ENCODE assay signal across 8 mouse cellular contexts in the genomic region with DNA sequence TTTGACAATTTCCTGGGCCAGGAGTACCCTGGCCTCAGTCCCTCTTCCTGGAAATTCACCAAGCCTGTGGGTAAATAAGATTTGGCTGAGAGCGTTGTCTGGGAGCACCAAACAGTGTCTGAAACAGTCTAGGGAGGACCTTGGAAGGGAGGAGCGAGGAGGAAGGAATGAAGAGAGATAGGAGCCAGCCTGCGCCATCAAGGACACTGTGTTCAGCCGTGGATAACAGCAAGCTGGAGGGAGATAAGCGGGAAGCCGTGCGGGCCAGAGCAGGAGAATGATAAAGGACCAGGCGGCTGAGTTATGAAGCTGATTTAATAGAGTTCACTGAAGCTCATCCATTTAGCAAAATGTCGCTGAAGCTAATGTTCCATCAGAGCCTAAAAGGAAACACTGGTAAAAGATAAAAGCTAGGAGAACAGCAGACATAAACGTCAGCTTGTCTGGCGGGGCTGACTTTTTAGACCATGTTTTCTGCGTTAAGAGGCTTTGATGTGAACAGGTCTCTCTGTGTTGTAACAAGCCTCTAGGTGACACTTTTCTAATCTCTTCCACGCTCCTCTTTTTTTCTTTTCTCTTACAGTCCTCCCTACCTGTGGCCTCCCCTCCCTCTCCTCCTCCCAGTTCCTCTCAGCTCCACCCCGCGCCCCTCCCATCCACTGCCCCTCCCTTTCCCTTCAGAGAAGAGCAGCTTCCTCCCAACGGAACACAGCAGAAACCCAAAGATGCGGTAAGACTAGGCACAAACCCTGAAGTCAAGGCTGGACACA. TPM values are rescaled to one million over a fixed set of nuclear protein-coding genes. Genes with fewer than 3 reads are reported as not detected.
A peak's percentile ranks its signal among the peaks of the same experiment; 100 is the strongest.
DNase-seq lines count a peak whose midpoint lies in the region; ATAC-seq and TF ChIP-seq lines count a peak whose summit lies in the region.

No protein-coding gene starts in this region.

- ATAC-seq in intestine, embryonic 16.5 days, result peak; percentile 79
- peak; percentile 89 for ATAC-seq in liver, postnatal 0 days
- ATAC-seq in neural tube, embryonic 15.5 days (ENCODE audit: low FRiP score), result no peak

- no peaks in the 10 kb centered on the region for H3K36me3 ChIP-seq in intestine, embryonic 16.5 days (ENCODE audit: control insufficient read depth, insufficient read depth, low read length)
- H3K36me3 ChIP-seq in liver, postnatal 0 days (replicated peaks; ENCODE audit: insufficient read depth, low read length), result no peaks in the 10 kb centered on the region
- no peaks in the 10 kb centered on the region for H3K36me3 ChIP-seq in neural tube, embryonic 15.5 days

- 12% methylated on average over 17 of the region's 17 CpGs for whole genome bisulfite sequencing in intestine, embryonic 16.5 days
- 12% methylated on average over 17 of the region's 17 CpGs for WGBS in liver, postnatal 0 days (ENCODE audit: insufficient replicate concordance)
- 21% methylated on average over 17 of the region's 17 CpGs for WGBS in neural tube, embryonic 15.5 days

- H3K4me2 ChIP-seq in intestine, embryonic 16.5 days (ENCODE audit: low read depth, low read length), result peak overlapping the region; percentile 64
- peak overlapping the region; percentile 77 for H3K4me2 ChIP-seq in liver, postnatal 0 days (ENCODE audit: low read depth, low read length)
- peak overlapping the region; percentile 60 for H3K4me2 ChIP-seq in neural tube, embryonic 15.5 days

- H3K4me3 ChIP-seq in gastrocnemius, adult 2 months, result peak overlapping the region; percentile 63
- H3K4me3 ChIP-seq in intestine, embryonic 16.5 days (ENCODE audit: low read length), result peak overlapping the region; percentile 38
- H3K4me3 ChIP-seq in liver, postnatal 0 days (ENCODE audit: low read depth, low read length), result peak overlapping the region; percentile 41
- H3K4me3 ChIP-seq in neural tube, embryonic 15.5 days (replicated peaks), result peak overlapping the region; percentile 25

- H3K27me3 ChIP-seq in intestine, embryonic 16.5 days (replicated peaks; ENCODE audit: control insufficient read depth, insufficient read depth, low read length), result no peaks in the 10 kb centered on the region
- H3K27me3 ChIP-seq in liver, postnatal 0 days (ENCODE audit: insufficient read depth, low read length), result no peaks in the 10 kb centered on the region
- H3K27me3 ChIP-seq in neural tube, embryonic 15.5 days (replicated peaks), result no peaks in the 10 kb centered on the region

- peaks cover 5% of the 10 kb centered on the region; the same call in 1 of the 2 replicates for H3K4me1 ChIP-seq in intestine, embryonic 16.5 days (ENCODE audit: control insufficient read depth, insufficient read depth, low read length)
- H3K4me1 ChIP-seq in liver, postnatal 0 days (ENCODE audit: insufficient read depth), result peaks cover 19% of the 10 kb centered on the region
- H3K4me1 ChIP-seq in neural tube, embryonic 15.5 days, result peaks cover 23% of the 10 kb centered on the region

- H3K9ac ChIP-seq in intestine, embryonic 16.5 days (ENCODE audit: low read depth, low read length), result peak overlapping the region; percentile 38; the same call in 1 of the 2 replicates
- 0 out of 2 replicates have a peak overlapping the region, but pooled peaks have one; percentile 21 for H3K9ac ChIP-seq in liver, postnatal 0 days (replicated peaks)
- no peak overlapping the region for H3K9ac ChIP-seq in neural tube, embryonic 15.5 days (replicated peaks)

- intact Hi-C loops in gastrocnemius, adult 2 months (cut with DNase I), result no loop called here
- intact Hi-C loops in gastrocnemius, postnatal 36 days (cut with DNase I), result no loop called here

- no peak for TF ChIP-seq CTCF in gastrocnemius, adult 2 months (IDR thresholded peaks at IDR 0.05)
- no peak for TF ChIP-seq CTCF in liver, postnatal 0 days (IDR thresholded peaks at IDR 0.05; ENCODE audit: low read depth)

- H3K9me3 ChIP-seq in intestine, embryonic 16.5 days (ENCODE audit: control insufficient read depth, low read length), result no peaks in the 10 kb centered on the region
- H3K9me3 ChIP-seq in liver, postnatal 0 days (ENCODE audit: low read length), result no peaks in the 10 kb centered on the region
- no peaks in the 10 kb centered on the region for H3K9me3 ChIP-seq in neural tube, embryonic 15.5 days (replicated peaks)

- TF ChIP-seq EP300 in liver, postnatal 0 days (IDR thresholded peaks at IDR 0.05; ENCODE audit: low read depth), result peak; percentile 90

- DNase-seq in gastrocnemius, adult 2 months, result peak; percentile 39
- no peak for DNase-seq in gastrocnemius, postnatal 36 days
- peak; percentile 60 for DNase-seq in cerebellum, adult 8-10 months
- DNase-seq in heart, adult 11 months, result peak; percentile 97
- peak; percentile 68 for DNase-seq in liver, postnatal 0 days
- DNase-seq in layer of hippocampus, adult 9-10 months (ENCODE audit: low spot score), result no peak

- H3K27ac ChIP-seq in gastrocnemius, adult 2 months, result peak overlapping the region; percentile 48
- no peak overlapping the region for H3K27ac ChIP-seq in intestine, embryonic 16.5 days (ENCODE audit: low read length)
- peak overlapping the region; percentile 48; the same call in 1 of the 2 replicates for H3K27ac ChIP-seq in liver, postnatal 0 days (ENCODE audit: low read depth)
- peak overlapping the region; percentile 37 for H3K27ac ChIP-seq in neural tube, embryonic 15.5 days (replicated peaks)

RNA-seq across cellular contexts. Expression of gene Map3k9, which starts 26.0 kb away (rescaled TPM):
- total RNA-seq in gastrocnemius, adult 2 months (2021), result under 1 TPM; 0.08 to 0.10 TPM
- under 1 TPM; 0.07 to 0.10 TPM for total RNA-seq in gastrocnemius, postnatal 36 days (2021)
- 1.4 TPM in 2 replicates for polyA plus RNA-seq in intestine, embryonic 16.5 days (2015; fragmentation: Nextera tagmentation; extraction: Ambion mirVana)
- 0.19 and 0.27 TPM in 2 replicates for polyA plus RNA-seq in liver, postnatal 0 days (2015; fragmentation: Nextera tagmentation; extraction: Ambion mirVana)
- 10.2 and 11.5 TPM in 2 replicates for polyA plus RNA-seq in neural tube, embryonic 15.5 days (2015; fragmentation: Nextera tagmentation; extraction: Ambion mirVana)

RNA-seq across cellular contexts. Expression of gene Pcnx, which starts 52.9 kb away (rescaled TPM):
- total RNA-seq in gastrocnemius, adult 2 months (2021), result 10 to 100 TPM; 50.3 to 51.3 TPM
- total RNA-seq in gastrocnemius, postnatal 36 days (2021), result 10 to 100 TPM; 35.8 to 40.9 TPM
- polyA plus RNA-seq in intestine, embryonic 16.5 days (2015; fragmentation: Nextera tagmentation; extraction: Ambion mirVana), result 6.3 and 10.3 TPM in 2 replicates
- polyA plus RNA-seq in liver, postnatal 0 days (2015; fragmentation: Nextera tagmentation; extraction: Ambion mirVana), result 2.4 and 2.7 TPM in 2 replicates
- 7.3 and 9.6 TPM in 2 replicates for polyA plus RNA-seq in neural tube, embryonic 15.5 days (2015; fragmentation: Nextera tagmentation; extraction: Ambion mirVana)

Comparison
In these comparisons a context has a peak if more than half of its experiments do, and no peak if none do; other contexts are left out.
1. DNase-seq: peak in gastrocnemius, adult 2 months (single experiment), cerebellum, adult 8-10 months (single experiment), heart, adult 11 months (single experiment) and liver, postnatal 0 days (single experiment); none in gastrocnemius, postnatal 36 days (0 of 2) and layer of hippocampus, adult 9-10 months (single experiment).
2. Peak in every context shown above with its lines, with median percentiles within 50 percentile points of each other: H3K4me3 ChIP-seq and H3K4me2 ChIP-seq.